In genomic region chr5:121766038-121766773, GRCm38 (mm10) we compare ENCODE assay signal across 15 mouse cellular contexts. TPM values are rescaled to one million over a fixed set of nuclear protein-coding genes. Genes with fewer than 3 reads are reported as not detected.
DNase-seq lines count a peak whose midpoint lies in the region; ATAC-seq and TF ChIP-seq lines count a peak whose summit lies in the region.
"Had no signal": no experiment of that assay in that cellular context is flagged by ENCODE, and none has a peak within 500 bp of the region (broad histone marks: within the 10 kb centered on the region; RNA-seq: fewer than 3 reads in every experiment).

No protein-coding gene starts in this region.

- no peak overlapping the region for H3K9ac ChIP-seq in kidney, postnatal 0 days (ENCODE audit: low read depth, low read length)
- H3K9ac ChIP-seq: embryonic facial prominence, embryonic 13.5 days; forebrain, embryonic 15.5 days; liver, embryonic 15.5 days; midbrain, embryonic 12.5 days had no signal

- DNase-seq in kidney, postnatal 0 days (ENCODE audit: low spot score) = no peak
- no peak for DNase-seq in kidney, postnatal 10 days
- DNase-seq in 416B (ENCODE audit: low read depth) (peak; percentile 63), ES-CJ7 (ENCODE audit: low read depth, low spot score) (peak; percentile 29)
- DNase-seq in naive thymus-derived CD4-positive, alpha-beta T cell, adult 2 months (ENCODE audit: low read depth) = peak; percentile 24
- DNase-seq in ovary, postnatal 14 days (ENCODE audit: low spot score) = no peak
- no peak for DNase-seq in gastrocnemius, postnatal 4 days (ENCODE audit: low spot score in 2 of 2)
- DNase-seq: cerebellum, adult 8-10 months; heart, postnatal 4 days; right cerebral cortex, postnatal 4 days had no signal

- WGBS in kidney, postnatal 0 days = 85% methylated on average over 4 of the region's 4 CpGs

- H3K4me3 ChIP-seq in kidney, postnatal 0 days (replicated peaks; ENCODE audit: low read depth, low read length) = no peak overlapping the region
- H3K4me3 ChIP-seq: embryonic facial prominence, embryonic 13.5 days; forebrain, embryonic 15.5 days; liver, embryonic 15.5 days; midbrain, embryonic 12.5 days had no signal

- TF ChIP-seq CTCF in kidney, postnatal 0 days (IDR thresholded peaks at IDR 0.05; ENCODE audit: low read depth) = peak; percentile 38; the same call in 1 of the 2 replicates

- no peak overlapping the region for H3K27ac ChIP-seq in kidney, postnatal 0 days
- H3K27ac ChIP-seq: embryonic facial prominence, embryonic 13.5 days; forebrain, embryonic 15.5 days; liver, embryonic 15.5 days; midbrain, embryonic 12.5 days had no signal

- ATAC-seq in kidney, postnatal 0 days (replicated peaks; ENCODE audit: low FRiP score, low read depth) = no peak
- ATAC-seq in frontal cortex, adult (ENCODE audit: low TSS enrichment) = no peak
- ATAC-seq: forebrain, embryonic 15.5 days had no signal

- H3K36me3 ChIP-seq in kidney, postnatal 0 days (ENCODE audit: insufficient read depth, low read length) = 0 out of 2 replicates have a peak, but pooled peaks cover 6% of the 10 kb centered on the region
- H3K36me3 ChIP-seq: forebrain, embryonic 15.5 days had no signal

- no peak overlapping the region for H3K4me2 ChIP-seq in kidney, postnatal 0 days (ENCODE audit: low read length)
- H3K4me2 ChIP-seq: embryonic facial prominence, embryonic 13.5 days; forebrain, embryonic 15.5 days; liver, embryonic 15.5 days; midbrain, embryonic 12.5 days had no signal

- H3K4me1 ChIP-seq in kidney, postnatal 0 days (replicated peaks; ENCODE audit: insufficient read depth, low read length) = no peaks in the 10 kb centered on the region; the same call in 1 of the 2 replicates
- H3K4me1 ChIP-seq: forebrain, embryonic 15.5 days; midbrain, embryonic 12.5 days had no signal

- H3K27me3 ChIP-seq in kidney, postnatal 0 days (ENCODE audit: insufficient read depth, low read length) = no peaks in the 10 kb centered on the region
- H3K27me3 ChIP-seq: embryonic facial prominence, embryonic 13.5 days; forebrain, embryonic 15.5 days; liver, embryonic 15.5 days; midbrain, embryonic 12.5 days had no signal

- H3K9me3 ChIP-seq in kidney, postnatal 0 days (replicated peaks; ENCODE audit: low read length) = no peaks in the 10 kb centered on the region
- H3K9me3 ChIP-seq: embryonic facial prominence, embryonic 13.5 days; forebrain, embryonic 15.5 days; liver, embryonic 15.5 days; midbrain, embryonic 12.5 days had no signal

RNA-seq across cellular contexts. Expression of gene Atxn2, which starts 55.1 kb away (rescaled TPM):
- 53.7 and 68.5 TPM in 2 replicates for polyA plus RNA-seq in kidney, postnatal 0 days (2015; fragmentation: Nextera tagmentation; extraction: Ambion mirVana)
- 100 to 1,000 TPM; 143 to 152 TPM for total RNA-seq in gastrocnemius, postnatal 4 days (2021)

Comparison
In these comparisons a context has a peak if more than half of its experiments do, and no peak if none do; other contexts are left out.
1. DNase-seq: peak in 416B (single experiment), ES-CJ7 (single experiment) and naive thymus-derived CD4-positive, alpha-beta T cell, adult 2 months (single experiment); none in kidney, postnatal 0 days (single experiment), kidney, postnatal 10 days (single experiment), ovary, postnatal 14 days (single experiment) and gastrocnemius, postnatal 4 days (0 of 2).